11 mouse cellular contexts compared by ENCODE assay signal in genomic region chr12:54209182-54209563, GRCm38 (mm10). TPM values are rescaled to one million over a fixed set of nuclear protein-coding genes. Genes with fewer than 3 reads are reported as not detected.
DNase-seq lines count a peak whose midpoint lies in the region.
"Had no signal": no experiment of that assay in that cellular context is flagged by ENCODE, and none has a peak within 500 bp of the region (broad histone marks: within the 10 kb centered on the region; RNA-seq: fewer than 3 reads in every experiment).

No protein-coding gene starts in this region.

- peak; percentile 26 to 48 for DNase-seq in adrenal gland, adult (ENCODE audit: inconsistent age in 2 of 2, low spot score in 1 of 2)
- no peak for DNase-seq in adrenal gland, postnatal 4 days (ENCODE audit: low spot score in 2 of 2)
- DNase-seq in lung, postnatal 10 days, result peak; percentile 15
- no peak for DNase-seq in lung, postnatal 25 days (ENCODE audit: low spot score)
- peak; percentile 73 for DNase-seq in kidney, postnatal 10 days
- DNase-seq in gastrocnemius, postnatal 36 days, result no peak
- DNase-seq in urinary bladder, postnatal 4 days (ENCODE audit: low spot score in 2 of 2), result no peak
- no peak for DNase-seq in MN1 (ENCODE audit: low spot score)
- DNase-seq: cerebellum, adult 11-12 months; liver, embryonic 13.5 days; thymus, adult 18-20 months had no signal

- intact Hi-C loops in gastrocnemius, postnatal 36 days (cut with DNase I), result loop anchor here (10.0 kb wide), 1 partner anchor 196 kb away; no protein-coding TSS in a partner anchor

RNA-seq across cellular contexts. Expression of gene Egln3, which starts 5.5 kb away (rescaled TPM):
- total RNA-seq in adrenal gland, postnatal 4 days (2021), result 10 to 100 TPM in 1 of 2 experiments, 1 to 10 TPM in 1; 10.0 to 12.4 TPM
- total RNA-seq in gastrocnemius, postnatal 36 days (2021), result 10 to 100 TPM; 17.1 to 32.7 TPM

Comparison
In these comparisons a context has a peak if more than half of its experiments do, and no peak if none do; other contexts are left out.
1. DNase-seq: peak in adrenal gland, adult (2 of 2), lung, postnatal 10 days (single experiment) and kidney, postnatal 10 days (single experiment); none in adrenal gland, postnatal 4 days (0 of 2), lung, postnatal 25 days (single experiment), gastrocnemius, postnatal 36 days (0 of 2), urinary bladder, postnatal 4 days (0 of 2) and MN1 (single experiment).